Mouse (Mus musculus): Measurements from ENCODE around the gene Fcrl5. TPM values are rescaled to one million over a fixed set of nuclear protein-coding genes. Genes with fewer than 3 reads are reported as not detected.

Fcrl5 gene
- polyA plus RNA-seq, 1 experiment from 2014 or later: not detected

- no peak for TF ChIP-seq CTCF (IDR thresholded peaks at IDR 0.05)
- in situ Hi-C loops (cut with MboI; ENCODE audit: low pct_unique_long_range_greater_than_20kb): no loop called here
- H3K27me3 ChIP-seq: no peaks in the 10 kb centered on the region
- ChIA-PET POLR2A (interaction anchor here (0.8 to 1.6 kb wide), 2 partner anchors 17 to 226 kb away, joined by 3 to 4 read pairs; partner anchors contain the start of gene Etv3), CTCF (no interaction called here)
- no peak for DNase-seq (ENCODE audit: low read depth, low spot score)
- ATAC-seq: peak; percentile 33
Observed at GRCm38 (mm10) chr3:87542481-87543215, 107.1 kb downstream of the Fcrl5 start.

GRCm38 (mm10) chr3:87545554-87545953 is 110.0 kb downstream of the Fcrl5 start:
- ChIA-PET CTCF (interaction anchor here (1.1 kb wide), 1 partner anchor 10 kb away, joined by 3 read pairs; no protein-coding TSS in a partner anchor), POLR2A (no interaction called here)
- DNase-seq (ENCODE audit: low read depth, low spot score) (no peak), ATAC-seq (no peak)
- no peak for TF ChIP-seq CTCF (IDR thresholded peaks at IDR 0.05)
- in situ Hi-C loops (cut with MboI; ENCODE audit: low pct_unique_long_range_greater_than_20kb): no loop called here
- H3K27me3 ChIP-seq: peaks cover 6% of the 10 kb centered on the region

GRCm38 (mm10) chr3:87546291-87546721 is 110.7 kb downstream of the Fcrl5 start:
- no peak for TF ChIP-seq CTCF (IDR thresholded peaks at IDR 0.05)
- ATAC-seq: no peak
- in situ Hi-C loops (cut with MboI; ENCODE audit: low pct_unique_long_range_greater_than_20kb): no loop called here
- ChIA-PET POLR2A (no interaction called here), CTCF (interaction anchor here (2.1 kb wide), 1 partner anchor 41 kb away, joined by 8 read pairs; no protein-coding TSS in a partner anchor)
- DNase-seq (ENCODE audit: low read depth, low spot score): no peak
- H3K27me3 ChIP-seq: peaks cover 6% of the 10 kb centered on the region

- peaks cover 6% of the 10 kb centered on the region for H3K27me3 ChIP-seq
- CTCF ChIA-PET: interaction anchor here (2.4 kb wide), 1 partner anchor 13 kb away, joined by 5 read pairs; no protein-coding TSS in a partner anchor
- DNase-seq (ENCODE audit: low read depth, low spot score) (no peak), ATAC-seq (no peak)
- in situ Hi-C loops (cut with MboI; ENCODE audit: low pct_unique_long_range_greater_than_20kb): loop anchor here (5.0 to 10.0 kb wide), 2 partner anchors 45 to 218 kb away; no protein-coding TSS in a partner anchor
- POLR2A ChIA-PET: no interaction called here
- no peak for TF ChIP-seq CTCF (IDR thresholded peaks at IDR 0.05)
Observed at GRCm38 (mm10) chr3:87549908-87550307, 114.3 kb downstream of the Fcrl5 start.

Other genes starting within 250 kb of the Fcrl5 start
- gene Fcrls, start 172.0 kb upstream of the Fcrl5 start, polyA plus RNA-seq (2021): not detected
- not detected for gene Cd5l, start 77.9 kb upstream of the Fcrl5 start, polyA plus RNA-seq (2021)
- 0.22 TPM for gene Fcrl1, start 59.4 kb upstream of the Fcrl5 start, polyA plus RNA-seq (2021)
- 17.7 TPM for gene Etv3, start 89.6 kb downstream of the Fcrl5 start, polyA plus RNA-seq (2021)
- 41.9 TPM for gene Arhgef11, start 181.8 kb downstream of the Fcrl5 start, polyA plus RNA-seq (2021)